Mouse (Mus musculus) MEL (cell line): ENCODE measurements around the gene Slc12a8. TPM values are rescaled to one million over a fixed set of nuclear protein-coding genes. Genes with fewer than 3 reads are reported as not detected.

Experiments
- DNase-seq: peaks from one replicate; pipeline ENCODE4 v3.0.0; 2011; ENCODE audit warnings: low read depth, low spot score
- H3K27ac ChIP-seq: 2 replicates; pipeline ENCODE4 v1.5.1; 2012; ENCODE audit warnings: low read depth, mild to moderate bottlenecking, control low read depth, low read length, moderate library complexity; ENCODE audit not compliant: control insufficient read depth
- H3K27me3 ChIP-seq, 2 experiments: fragments of 150-350 bp in 1 of 2; sonication (generic) in 1 of 2; 2 replicates each; pipeline ENCODE4 v1.6.1; 2012; ENCODE audit warnings: low read length in 2 of 2, mild to moderate bottlenecking in 2 of 2, improper control_type of control experiment in 1 of 2, moderate library complexity in 1 of 2; ENCODE audit not compliant: insufficient read depth in 2 of 2, control insufficient read depth in 1 of 2
- H3K36me3 ChIP-seq, 2 experiments: 2 replicates each; pipeline ENCODE4 v1.6.1; 2012 to 2014; ENCODE audit warnings: low read length in 2 of 2, improper control_type of control experiment in 1 of 2, inconsistent platforms in 1 of 2, mild to moderate bottlenecking in 1 of 2; ENCODE audit not compliant: insufficient read depth in 2 of 2, control insufficient read depth in 1 of 2
- H3K4me1 ChIP-seq, 2 experiments: fragments of 150-350 bp in 1 of 2; sonication (generic) in 1 of 2; 2 replicates each; pipeline ENCODE4 v1.6.1; 2012; ENCODE audit warnings: low read length in 2 of 2, improper control_type of control experiment in 1 of 2, mild to moderate bottlenecking in 1 of 2; ENCODE audit not compliant: insufficient read depth in 2 of 2, control insufficient read depth in 1 of 2
- H3K4me3 ChIP-seq, 2 experiments: fragments of 150-350 bp in 1 of 2; sonication (generic) in 1 of 2; 2 replicates each; pipeline ENCODE4 v1.5.1; 2012; ENCODE audit warnings: low read depth in 2 of 2, low read length in 2 of 2, mild to moderate bottlenecking in 2 of 2, moderate library complexity in 2 of 2, control low read depth in 1 of 2, improper control_type of control experiment in 1 of 2; ENCODE audit not compliant: control insufficient read depth in 1 of 2, insufficient read depth in 1 of 2
- H3K79me2 ChIP-seq: 2 replicates; pipeline ENCODE4 v1.6.1; 2012; ENCODE audit warnings: mild to moderate bottlenecking, low read length, moderate library complexity; ENCODE audit not compliant: control insufficient read depth, poor library complexity, insufficient read depth
- H3K9ac ChIP-seq: 2 replicates; pipeline ENCODE4 v1.6.1; 2012; ENCODE audit warnings: low read depth, mild to moderate bottlenecking, control low read depth, low read length, moderate library complexity; ENCODE audit not compliant: control insufficient read depth, poor library complexity, severe bottlenecking
- H3K9me3 ChIP-seq: fragments of 150-350 bp; sonication (generic); replicated peaks from 2 replicates; pipeline ENCODE4 v1.6.1; 2012; ENCODE audit warnings: mild to moderate bottlenecking, low read length, improper control_type of control experiment, moderate library complexity; ENCODE audit not compliant: insufficient read depth
- BHLHE40 ChIP-seq: IDR thresholded peaks from 2 replicates; pipeline ENCODE4 v1.6.1; 2012; ENCODE audit warnings: low read depth, mild to moderate bottlenecking, inconsistent platforms, low read length, improper control_type of control experiment, borderline replicate concordance
- GATA1 ChIP-seq: IDR thresholded peaks from 2 replicates; pipeline ENCODE4 v1.6.1; 2011; ENCODE audit warnings: low read depth, low read length, improper control_type of control experiment
- MAFK ChIP-seq: IDR thresholded peaks from 2 replicates; pipeline ENCODE4 v1.6.1; 2011; ENCODE audit warnings: low read depth, mild to moderate bottlenecking, low read length, improper control_type of control experiment, borderline replicate concordance
- MAX ChIP-seq: IDR thresholded peaks from 2 replicates; pipeline ENCODE4 v1.6.1; 2011; ENCODE audit warnings: low read length, improper control_type of control experiment
- MEF2A ChIP-seq: IDR thresholded peaks from 2 replicates; pipeline ENCODE4 v1.6.1; 2014; ENCODE audit warnings: low read depth, mild to moderate bottlenecking, inconsistent platforms, low read length, improper control_type of control experiment; ENCODE audit not compliant: poor library complexity, insufficient replicate concordance, severe bottlenecking; ENCODE audit errors: extremely low read depth
- MXI1 ChIP-seq: IDR thresholded peaks from 2 replicates; pipeline ENCODE4 v1.6.1; 2011; ENCODE audit warnings: mild to moderate bottlenecking, low read depth, low read length, improper control_type of control experiment
- NRF1 ChIP-seq: IDR thresholded peaks from 2 replicates; pipeline ENCODE4 v1.6.1; 2014; ENCODE audit warnings: low read depth, mild to moderate bottlenecking, inconsistent platforms, low read length, improper control_type of control experiment, moderate library complexity; ENCODE audit not compliant: poor library complexity, insufficient read depth, severe bottlenecking
- POLR2A ChIP-seq, 2 experiments: IDR thresholded peaks; 2 replicates each; pipeline ENCODE4 v1.6.1; 2011 to 2012; ENCODE audit warnings: low read length in 2 of 2, mild to moderate bottlenecking in 2 of 2, control low read depth in 1 of 2, improper control_type of control experiment in 1 of 2, low read depth in 1 of 2, moderate library complexity in 1 of 2; ENCODE audit not compliant: control insufficient read depth in 1 of 2, insufficient read depth in 1 of 2, poor library complexity in 1 of 2
- RCOR1 ChIP-seq: IDR thresholded peaks from 2 replicates; pipeline ENCODE4 v1.6.1; 2012; ENCODE audit warnings: low read depth, mild to moderate bottlenecking, inconsistent platforms, low read length, improper control_type of control experiment
- USF2 ChIP-seq, 2 experiments: IDR thresholded peaks; 2 replicates each; pipeline ENCODE4 v1.6.1; 2011 to 2012; ENCODE audit warnings: improper control_type of control experiment in 2 of 2, low read length in 2 of 2, borderline replicate concordance in 1 of 2, inconsistent platforms in 1 of 2, low read depth in 1 of 2, mild to moderate bottlenecking in 1 of 2; ENCODE audit not compliant: insufficient read depth in 1 of 2
- polyA plus RNA-seq, 2 experiments: library from polyadenylated mRNA; stranded (reverse) in 1 of 2; unstranded in 1 of 2; fragments of >175 nt in 1 of 2; fragments of >200 nt in 1 of 2; gene quantifications; 2 replicates each; pipeline versions ENCODE4 v1.2.1 to v1.2.4; 2012; ENCODE audit warnings: low replicate concordance in 2 of 2, low read depth in 1 of 2; ENCODE audit not compliant: insufficient read length in 2 of 2, insufficient read depth in 1 of 2, missing spikeins in 1 of 2
- total RNA-seq: library from RNA; depleted of rRNA; stranded (reverse); fragments of 300-350 nt; gene quantifications from 2 replicates; pipeline ENCODE4 v1.2.3, GENCODE M21; 2012

Slc12a8 gene
- total and polyA plus RNA-seq, 3 experiments = 0.29 TPM; not detected in 2

DNA sequence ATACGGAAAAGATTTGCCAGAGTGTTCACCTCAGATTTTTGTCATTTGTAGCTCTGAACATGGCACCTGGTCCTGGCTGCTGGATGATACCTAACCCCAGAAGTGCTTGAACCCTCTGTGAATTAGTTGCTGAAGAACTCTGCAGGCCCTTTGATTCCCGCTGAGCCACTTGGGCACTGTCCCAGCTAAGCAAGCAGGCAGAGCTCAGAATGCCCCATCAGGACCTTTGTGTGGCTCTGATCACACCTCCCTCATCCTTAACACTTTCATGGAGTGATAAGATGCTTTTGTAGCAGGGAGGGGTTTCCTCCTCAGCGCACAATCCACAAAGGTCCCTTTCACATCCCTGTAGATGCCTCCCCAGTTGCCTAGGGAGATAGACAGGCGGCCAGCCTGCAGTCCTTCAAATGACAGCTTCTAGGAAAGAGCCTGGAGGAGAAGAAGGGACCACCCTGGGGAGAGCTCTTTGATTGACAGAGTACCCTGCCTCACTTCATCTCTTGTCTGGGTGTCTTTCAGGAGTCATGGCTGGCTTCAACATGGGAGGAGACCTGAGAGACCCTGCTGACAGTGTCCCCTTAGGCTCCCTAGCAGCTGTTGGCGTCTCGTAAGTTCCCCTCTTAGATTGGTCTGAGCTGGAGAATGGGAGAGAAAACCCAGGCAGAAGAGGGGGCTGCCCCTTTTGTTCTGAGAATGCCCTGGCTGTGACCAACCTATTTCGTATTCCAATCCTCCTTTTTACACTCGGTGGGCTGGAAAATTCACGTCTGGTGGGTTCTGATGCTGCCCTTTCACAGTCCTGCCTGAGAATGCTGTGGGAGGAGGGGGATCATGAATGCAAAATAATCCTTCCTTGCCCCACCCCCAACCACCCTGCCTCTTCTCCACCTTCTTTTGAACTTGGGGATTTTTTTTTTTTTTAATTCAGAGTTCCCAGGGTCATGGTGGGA, 88.8 kb downstream of the Slc12a8 start:
- H3K9me3 ChIP-seq = no peaks in the 10 kb centered on the region
- peaks cover 4 to 15% of the 10 kb centered on the region in 2 experiments for H3K27me3 ChIP-seq
- TF ChIP-seq GATA1 (no peak), MAX (no peak), MEF2A (no peak), RCOR1 (no peak), USF2 (IDR thresholded peaks at IDR 0.05; ENCODE audit: borderline replicate concordance in 1 of 2, insufficient read depth in 1 of 2, low read depth in 1 of 2, low read length in 2 of 2) (no peak), BHLHE40 (no peak), MAFK (no peak)
- H3K4me3 ChIP-seq = no peak overlapping the region
- no peaks in the 10 kb centered on the region for H3K79me2 ChIP-seq
- H3K4me1 ChIP-seq = no peaks in the 10 kb centered on the region
- H3K36me3 ChIP-seq = no peaks in the 10 kb centered on the region
- no peak for DNase-seq
- no peak overlapping the region for H3K9ac ChIP-seq
- no peak overlapping the region for H3K27ac ChIP-seq

DNA sequence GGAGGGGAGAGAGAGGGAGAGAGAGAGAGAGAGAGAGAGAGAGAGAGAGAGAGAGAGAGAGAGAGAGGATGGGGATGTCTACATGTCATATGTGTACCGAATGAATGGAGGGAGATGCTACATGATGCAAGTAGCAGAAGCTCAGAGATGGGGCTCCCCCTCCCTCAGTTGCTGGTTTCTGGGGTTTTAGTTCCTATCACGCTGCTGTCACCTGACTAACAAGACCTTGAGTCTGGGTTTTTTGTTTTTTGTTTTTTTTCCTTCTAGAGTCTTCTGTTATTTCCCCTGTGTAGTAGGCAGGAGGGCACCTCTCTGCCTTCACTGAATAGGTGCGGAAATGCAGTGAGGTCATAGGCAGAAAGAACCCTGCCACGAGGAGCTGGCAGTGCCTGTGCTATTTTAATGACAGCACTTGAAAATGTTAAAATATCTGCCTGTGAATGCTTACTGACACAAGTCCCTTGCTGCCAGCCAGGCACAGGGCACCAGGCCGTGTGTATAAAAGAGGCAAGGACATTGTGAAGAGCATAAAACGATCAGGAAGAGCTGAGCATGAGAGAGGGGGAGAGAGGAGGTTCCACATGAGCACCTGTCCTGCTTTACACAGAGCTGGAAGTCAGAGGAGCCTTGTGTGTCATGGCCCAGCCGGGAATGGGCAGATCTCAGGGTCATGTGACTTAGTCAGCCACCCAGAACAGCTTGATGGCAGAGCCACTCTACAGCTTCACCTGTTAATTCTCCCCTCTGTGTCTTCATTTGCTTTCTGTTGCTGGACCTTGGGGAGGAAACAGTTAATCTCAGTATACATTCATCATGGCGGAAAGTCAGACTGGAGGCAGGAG, 89.8 kb downstream of the Slc12a8 start:
- Histone ChIP-seq H3K27ac (no peak overlapping the region), H3K9ac (no peak overlapping the region), H3K4me3 (no peak overlapping the region), H3K27me3 (peaks cover 4 to 15% of the 10 kb centered on the region in 2 experiments), H3K36me3 (no peaks in the 10 kb centered on the region), H3K79me2 (no peaks in the 10 kb centered on the region), H3K4me1 (no peaks in the 10 kb centered on the region), H3K9me3 (no peaks in the 10 kb centered on the region)
- DNase-seq = no peak
- TF ChIP-seq POLR2A (IDR thresholded peaks at IDR 0.05; ENCODE audit: control insufficient read depth in 1 of 2, insufficient read depth in 1 of 2, low read depth in 1 of 2, low read length in 2 of 2, poor library complexity in 1 of 2) (no peak), USF2 (IDR thresholded peaks at IDR 0.05; ENCODE audit: borderline replicate concordance in 1 of 2, insufficient read depth in 1 of 2, low read depth in 1 of 2, low read length in 2 of 2) (no peak), MXI1 (no peak), NRF1 (no peak)
